Mouse (Mus musculus): ENCODE measurements at regions not wholly inside any gene's neighbourhood (a gene's known extent, or its start where the extent isn't known, plus 50 kb on each side); places are given as distances from the start of the nearest gene placed in this dataset.

- H3K4me3 ChIP-seq: no peak overlapping the region
- H3K4me2 ChIP-seq (replicated peaks): no peak overlapping the region
- no peaks in the 10 kb centered on the region for H3K27me3 ChIP-seq (replicated peaks)
- peaks cover 10% of the 10 kb centered on the region for H3K4me1 ChIP-seq
- 41% methylated on average over 10 of the region's 10 CpGs for WGBS
- no peaks in the 10 kb centered on the region for H3K36me3 ChIP-seq
- no peak overlapping the region for H3K9ac ChIP-seq
- no peaks in the 10 kb centered on the region for H3K9me3 ChIP-seq
- peak; percentile 62 for ATAC-seq (ENCODE audit: low FRiP score, low read depth)
- H3K27ac ChIP-seq: no peak overlapping the region
Observed at GRCm38 (mm10) chr5:4485542-4486390, 272.1 kb downstream of the Fzd1 start.

GRCm38 (mm10) chr5:4484780-4485179 is 273.1 kb downstream of the Fzd1 start:
- H3K4me2 ChIP-seq (replicated peaks): no peak overlapping the region

GRCm38 (mm10) chr5:4484151-4484550 is 273.7 kb downstream of the Fzd1 start:
- Histone ChIP-seq H3K4me2 (replicated peaks) (no peak overlapping the region), H3K4me1 (peaks cover 10% of the 10 kb centered on the region), H3K27ac (no peak overlapping the region), H3K9ac (no peak overlapping the region), H3K27me3 (replicated peaks) (no peaks in the 10 kb centered on the region), H3K4me3 (no peak overlapping the region), H3K36me3 (no peaks in the 10 kb centered on the region), H3K9me3 (no peaks in the 10 kb centered on the region)
- ATAC-seq (ENCODE audit: low FRiP score, low read depth): peak; percentile 26; the same call in 1 of the 2 replicates
- 62% methylated on average over 1 of the region's 1 CpGs for WGBS

More at GRCm38 (mm10) chr5:4484780-4485179, 273.1 kb downstream of the Fzd1 start:
- no peak overlapping the region for H3K27ac ChIP-seq
- H3K36me3 ChIP-seq: no peaks in the 10 kb centered on the region
- no peaks in the 10 kb centered on the region for H3K27me3 ChIP-seq (replicated peaks)
- H3K4me1 ChIP-seq: peaks cover 10% of the 10 kb centered on the region
- WGBS: 10% methylated on average over 6 of the region's 6 CpGs
- H3K9ac ChIP-seq: no peak overlapping the region
- no peak overlapping the region for H3K4me3 ChIP-seq
- peak; percentile 65 for ATAC-seq (ENCODE audit: low FRiP score, low read depth)
- H3K9me3 ChIP-seq: no peaks in the 10 kb centered on the region

GRCm38 (mm10) chr5:4474255-4474654 is 282.1 kb downstream of the Mterf1b start:
- H3K27ac ChIP-seq: no peak overlapping the region
- no peak overlapping the region for H3K4me3 ChIP-seq
- H3K27me3 ChIP-seq (replicated peaks): no peaks in the 10 kb centered on the region
- 92% methylated on average over 2 of the region's 2 CpGs for WGBS
- no peaks in the 10 kb centered on the region for H3K4me1 ChIP-seq
- no peaks in the 10 kb centered on the region for H3K9me3 ChIP-seq
- no peak overlapping the region for H3K4me2 ChIP-seq (replicated peaks)
- no peak for ATAC-seq (ENCODE audit: low FRiP score, low read depth)
- no peaks in the 10 kb centered on the region for H3K36me3 ChIP-seq
- H3K9ac ChIP-seq: no peak overlapping the region
